Mouse (Mus musculus): ENCODE results near the gene Magea10.

Gene Magea10

DNA sequence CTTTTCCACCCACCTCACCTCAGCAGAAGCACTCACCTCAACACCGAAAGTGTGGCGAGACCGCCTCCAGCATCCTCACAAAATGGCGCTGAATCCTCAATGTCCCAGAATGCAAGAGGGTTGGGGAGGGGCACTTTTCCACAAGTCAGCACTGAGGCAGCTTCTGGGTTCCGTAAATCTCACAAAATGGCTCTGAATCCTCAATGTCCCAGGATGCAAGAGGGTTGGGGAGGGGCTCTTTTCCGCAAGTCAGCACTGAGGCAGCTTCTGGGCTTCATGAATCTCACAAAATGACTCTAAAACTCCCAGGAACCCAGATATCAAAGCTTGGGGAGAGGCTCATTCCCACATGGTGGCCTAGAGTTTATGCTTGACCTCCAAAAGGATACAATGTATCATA, at the start of gene Magea10:
TSS of gene Magea10 (minus strand) at position 101 of the 400 bp plus-strand sequence.
- DNase-seq: no peak

DNA sequence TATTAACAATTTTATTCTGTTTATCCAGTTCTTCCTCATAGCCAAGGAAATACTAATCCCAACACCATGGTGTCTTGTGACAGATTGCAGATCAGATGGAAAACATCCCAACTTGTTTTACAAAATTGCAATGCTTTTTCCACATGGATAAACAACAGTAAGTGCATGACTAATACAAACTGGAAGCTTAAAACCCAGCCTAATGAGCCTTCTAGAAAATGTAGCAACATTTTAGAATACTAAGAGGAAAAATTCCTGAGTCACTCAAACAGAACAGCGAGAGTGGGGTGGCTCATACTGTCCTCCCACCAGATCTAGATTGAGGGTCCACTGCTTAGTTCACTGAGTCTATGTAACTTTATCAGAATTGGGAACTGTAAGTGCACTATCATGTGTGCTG, 4.7 kb downstream of the Magea10 start:
- DNase-seq: no peak
